Mouse (Mus musculus) spleen, adult 2 months (tissue): ENCODE measurements around the gene Ngly1.

Experiments used
- CTCF ChIP-seq: fragments of 200-500 bp; IDR thresholded peaks from 2 replicates; pipeline ENCODE4 v1.5.1; 2011; ENCODE audit warnings: mild to moderate bottlenecking, inconsistent platforms; ENCODE audit not compliant: insufficient read depth, insufficient read length, insufficient replicate concordance; ENCODE audit errors: extremely low read depth
- POLR2A ChIP-seq: fragments of 200-500 bp; IDR thresholded peaks from 2 replicates; pipeline ENCODE4 v1.6.1; 2011; ENCODE audit warnings: low read depth, low read length, inconsistent platforms

DNA sequence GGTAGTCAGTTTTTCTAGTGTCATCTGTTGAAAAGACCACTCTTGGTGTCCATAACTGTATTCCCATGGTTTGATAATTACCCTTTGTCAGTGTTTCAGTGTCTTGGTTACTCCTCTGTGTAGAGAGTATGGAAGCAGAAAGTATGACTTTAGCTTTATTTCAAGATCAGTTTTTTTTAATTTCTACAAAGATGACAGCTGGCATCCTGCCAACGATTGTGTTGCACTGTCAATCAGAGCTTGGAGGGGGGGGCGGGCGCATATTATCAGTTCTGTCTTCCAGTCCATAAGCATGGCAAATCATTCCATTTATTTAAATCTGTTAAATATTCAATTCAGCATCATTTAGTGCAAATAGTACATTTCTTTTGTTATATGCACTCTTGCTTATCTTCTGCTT is 85.2 kb downstream of the Ngly1 start:
- no peak for TF ChIP-seq POLR2A
- no peak for TF ChIP-seq CTCF
